Mouse (Mus musculus): Measurements from ENCODE around the gene Wbp1. TPM values are rescaled to one million over a fixed set of nuclear protein-coding genes. Genes with fewer than 3 reads are reported as not detected.

The Wbp1 gene
- polyA plus RNA-seq, 1 experiment from 2014 or later: 231 TPM

DNA sequence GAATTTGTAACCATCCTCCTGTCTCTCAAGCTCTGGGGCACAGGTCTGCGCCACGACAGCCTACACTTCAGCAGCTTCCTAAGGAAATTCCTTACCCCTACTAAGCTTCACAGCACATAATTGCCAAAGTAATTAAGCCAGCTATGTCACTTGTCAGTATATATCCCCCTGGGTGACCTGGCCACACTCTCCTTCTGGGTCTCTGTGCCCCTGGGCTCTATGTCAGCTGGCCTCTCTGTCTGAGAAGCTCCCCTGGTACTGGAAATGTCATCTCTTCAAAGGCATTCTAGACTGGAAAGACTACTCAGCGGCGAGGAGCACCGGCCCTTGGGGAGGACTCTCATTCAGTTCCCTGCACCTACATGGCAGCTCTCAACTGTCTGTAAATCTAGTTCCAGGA is 1.6 kb upstream of the Wbp1 start:
- Histone ChIP-seq H3K4me3 (no peak overlapping the region), H3K27ac (replicated peaks) (peak overlapping the region; percentile 95; the same call in 1 of the 2 replicates), H3K9ac (replicated peaks) (0 out of 2 replicates have a peak overlapping the region, but pooled peaks have one; percentile 69), H3K9me3 (no peaks in the 10 kb centered on the region), H3K36me3 (peaks cover 15% of the 10 kb centered on the region; the same call in 1 of the 2 replicates), H3K4me2 (replicated peaks) (peak overlapping the region; percentile 95; the same call in 1 of the 2 replicates), H3K27me3 (no peaks in the 10 kb centered on the region), H3K4me1 (peaks cover 53% of the 10 kb centered on the region)
- no peak for ATAC-seq (replicated peaks)
- WGBS: 83% methylated on average over 5 of the region's 5 CpGs

DNA sequence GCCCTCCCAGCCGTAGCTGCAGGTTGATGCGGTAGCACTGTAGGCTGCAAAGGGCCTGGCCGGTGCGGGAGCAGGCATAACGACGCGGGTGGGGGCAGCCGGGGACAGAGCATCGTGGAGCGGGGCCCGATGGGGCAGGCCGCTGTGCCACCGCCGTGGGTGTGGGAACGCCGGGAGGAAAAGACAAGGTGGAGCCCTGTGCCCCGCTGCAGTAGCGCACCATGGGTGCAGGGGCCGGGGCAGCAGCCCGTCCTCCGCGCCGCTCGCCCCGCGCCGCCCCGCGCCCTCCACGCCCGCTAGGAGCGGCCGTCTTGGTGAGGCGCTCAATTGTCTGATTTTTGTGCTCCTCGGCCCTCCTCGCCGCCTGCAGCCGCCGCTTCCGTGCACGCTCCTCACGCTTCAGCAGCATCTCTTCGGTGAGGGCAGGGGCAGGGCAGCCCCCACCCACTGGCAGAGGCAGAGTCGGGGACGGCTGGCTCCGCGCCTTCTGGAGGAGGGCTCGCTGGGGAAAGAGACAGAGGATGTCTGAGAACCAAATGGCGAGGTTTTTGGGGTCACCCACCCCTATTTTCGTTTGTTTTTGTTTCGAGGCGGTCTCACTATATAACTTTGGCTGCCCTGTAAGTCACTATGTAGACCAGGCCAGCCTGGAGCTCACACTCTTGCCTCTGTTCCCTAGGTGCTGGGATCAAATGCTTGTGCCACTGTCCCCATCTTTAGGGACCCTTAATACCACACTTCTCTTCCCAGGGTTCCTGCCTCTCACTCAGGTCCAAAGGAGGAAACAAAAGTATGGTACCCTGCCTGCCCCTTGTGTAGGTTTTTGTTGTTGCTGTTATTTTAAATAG is 728 bp upstream of the Wbp1 start:
- Histone ChIP-seq H3K36me3 (peaks cover 23% of the 10 kb centered on the region; the same call in 1 of the 2 replicates), H3K9me3 (no peaks in the 10 kb centered on the region), H3K27me3 (no peaks in the 10 kb centered on the region), H3K9ac (replicated peaks) (peak overlapping the region; percentile 69), H3K27ac (replicated peaks) (peak overlapping the region; percentile 95), H3K4me3 (peak overlapping the region; percentile 86), H3K4me2 (replicated peaks) (peak overlapping the region; percentile 95), H3K4me1 (peaks cover 54% of the 10 kb centered on the region)
- WGBS: under 1% methylated on average over 47 of the region's 52 CpGs
- no peak; the same call in 1 of the 2 replicates for ATAC-seq (replicated peaks)

DNA sequence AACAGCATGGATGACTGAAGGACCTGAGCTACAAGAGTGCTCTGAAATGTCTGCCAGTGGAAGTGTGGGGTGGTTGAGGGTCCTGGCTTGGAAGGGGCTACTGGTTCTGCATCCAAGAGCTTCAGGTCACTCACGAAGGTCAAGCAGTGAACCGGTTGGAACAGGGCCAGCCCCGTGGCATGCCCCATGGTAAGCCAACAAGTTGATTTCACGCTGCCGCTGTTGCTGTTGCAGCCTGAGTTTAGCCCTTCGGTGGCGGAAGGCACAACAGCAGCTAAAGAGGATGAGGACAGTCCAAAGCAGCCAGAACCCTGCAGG is 1.7 kb downstream of the Wbp1 start:
- H3K4me2 ChIP-seq (replicated peaks): peak overlapping the region; percentile 95
- H3K27me3 ChIP-seq: no peaks in the 10 kb centered on the region
- no peak for ATAC-seq (replicated peaks)
- H3K27ac ChIP-seq (replicated peaks): peak overlapping the region; percentile 95; the same call in 1 of the 2 replicates
- WGBS: 83% methylated on average over 7 of the region's 7 CpGs
- no peaks in the 10 kb centered on the region for H3K9me3 ChIP-seq
- peak overlapping the region; percentile 95 for H3K9ac ChIP-seq (replicated peaks)
- H3K4me3 ChIP-seq: peak overlapping the region; percentile 86
- peaks cover 25% of the 10 kb centered on the region; the same call in 1 of the 2 replicates for H3K36me3 ChIP-seq
- peaks cover 66% of the 10 kb centered on the region for H3K4me1 ChIP-seq

DNA sequence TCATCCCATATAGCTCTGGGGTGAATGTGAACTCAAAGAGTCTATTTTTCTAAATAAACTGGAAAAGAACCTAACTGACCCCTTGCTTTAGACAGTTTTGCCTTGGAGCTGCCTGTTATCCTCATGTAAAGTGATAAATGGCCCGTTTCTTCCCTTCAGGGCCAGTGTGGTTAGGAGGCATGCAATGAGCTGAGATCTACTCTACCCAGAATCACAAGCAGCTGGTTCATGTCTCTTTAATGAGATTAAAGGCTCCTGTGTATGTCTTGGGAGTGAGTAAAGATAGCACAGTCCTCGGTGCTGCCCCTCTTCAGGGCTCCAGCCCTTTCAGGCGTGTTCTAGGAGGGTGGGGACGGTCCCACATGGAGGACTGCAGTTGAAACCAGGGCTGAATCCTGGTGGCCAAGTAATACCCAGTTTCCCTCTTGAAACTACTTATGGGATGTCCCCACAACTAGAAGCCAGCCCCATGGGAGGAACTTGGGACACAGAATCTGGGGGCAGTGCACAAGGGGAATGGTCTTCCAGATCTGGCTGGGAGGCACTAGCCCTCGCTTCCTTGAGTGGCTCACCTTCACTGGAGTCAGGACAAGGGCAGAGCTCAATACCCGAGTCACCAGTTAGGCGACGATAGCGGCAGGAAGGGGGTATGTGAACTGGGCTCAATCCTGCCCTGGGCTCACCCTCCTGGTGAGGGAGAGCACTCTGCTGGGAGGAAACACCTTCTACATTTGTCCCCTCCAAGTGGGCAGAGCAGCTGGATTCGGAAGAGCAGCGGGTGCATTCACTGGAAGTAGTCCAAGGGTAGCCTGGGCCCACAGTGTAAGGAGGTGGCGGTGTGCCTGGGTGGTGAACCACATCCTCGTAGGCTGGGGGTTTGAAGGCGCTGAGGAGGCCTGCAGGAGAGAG is 2.3 kb downstream of the Wbp1 start:
- 83% methylated on average over 14 of the region's 14 CpGs for whole genome bisulfite sequencing
- no peak overlapping the region for H3K27ac ChIP-seq (replicated peaks)

DNA sequence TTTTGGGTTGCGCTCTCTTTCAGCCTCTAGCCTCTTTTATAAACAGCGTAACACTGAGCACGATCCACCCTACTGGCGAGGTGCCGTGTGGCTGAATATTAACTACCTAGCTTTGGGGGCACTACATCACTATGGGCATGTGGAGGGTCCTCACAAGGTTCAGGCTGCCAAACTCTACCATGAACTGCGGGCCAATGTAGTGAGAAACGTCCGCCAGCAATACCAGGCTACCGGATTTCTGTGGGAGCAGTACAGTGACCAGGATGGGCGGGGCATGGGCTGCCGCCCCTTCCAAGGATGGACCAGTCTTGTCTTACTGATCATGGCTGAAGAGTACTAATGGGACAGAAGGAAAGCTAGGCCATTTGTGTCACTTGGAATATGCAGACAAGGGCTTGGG is 3.0 kb downstream of the Wbp1 start:
- H3K27ac ChIP-seq (replicated peaks): no peak overlapping the region
- H3K36me3 ChIP-seq: peaks cover 25% of the 10 kb centered on the region; the same call in 1 of the 2 replicates
- H3K4me1 ChIP-seq: peaks cover 58% of the 10 kb centered on the region
- H3K4me3 ChIP-seq: no peak overlapping the region
- no peak overlapping the region for H3K9ac ChIP-seq (replicated peaks)
- no peaks in the 10 kb centered on the region for H3K9me3 ChIP-seq
- H3K27me3 ChIP-seq: no peaks in the 10 kb centered on the region
- WGBS: 85% methylated on average over 11 of the region's 11 CpGs
- no peak overlapping the region for H3K4me2 ChIP-seq (replicated peaks)
- no peak for ATAC-seq (replicated peaks)

More for the DNA sequence above, 2.3 kb downstream of the Wbp1 start:
- H3K27me3 ChIP-seq: no peaks in the 10 kb centered on the region
- H3K4me3 ChIP-seq: peak overlapping the region; percentile 86; the same call in 1 of the 2 replicates
- no peak for ATAC-seq (replicated peaks)
- peak overlapping the region; percentile 95; the same call in 1 of the 2 replicates for H3K4me2 ChIP-seq (replicated peaks)
- H3K9me3 ChIP-seq: no peaks in the 10 kb centered on the region
- 0 out of 2 replicates have a peak overlapping the region, but pooled peaks have one; percentile 95 for H3K9ac ChIP-seq (replicated peaks)
- H3K36me3 ChIP-seq: peaks cover 25% of the 10 kb centered on the region; the same call in 1 of the 2 replicates
- peaks cover 65% of the 10 kb centered on the region for H3K4me1 ChIP-seq

DNA sequence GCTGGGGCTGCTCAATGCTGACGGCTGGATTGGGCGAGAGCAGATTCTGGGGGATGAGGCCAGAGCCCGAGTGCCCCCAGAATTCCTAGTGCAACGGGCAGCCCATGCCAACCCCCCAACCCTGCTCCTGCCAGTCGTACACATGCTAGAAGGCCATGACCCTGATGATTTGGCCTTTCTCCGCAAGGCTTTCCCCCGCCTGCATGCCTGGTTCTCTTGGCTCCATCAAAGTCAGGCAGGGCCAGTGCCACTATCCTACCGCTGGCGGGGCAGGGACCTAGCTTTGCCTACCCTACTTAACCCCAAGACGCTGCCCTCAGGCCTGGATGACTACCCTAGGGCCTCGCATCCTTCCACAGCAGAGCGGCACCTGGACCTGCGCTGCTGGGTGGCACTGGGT is 3.7 kb downstream of the Wbp1 start:
- Histone ChIP-seq H3K9ac (replicated peaks) (no peak overlapping the region), H3K36me3 (peaks cover 25% of the 10 kb centered on the region; the same call in 1 of the 2 replicates), H3K4me1 (peaks cover 51% of the 10 kb centered on the region), H3K27me3 (no peaks in the 10 kb centered on the region), H3K9me3 (no peaks in the 10 kb centered on the region), H3K4me3 (no peak overlapping the region), H3K27ac (replicated peaks) (no peak overlapping the region), H3K4me2 (replicated peaks) (no peak overlapping the region)
- ATAC-seq (replicated peaks): no peak
- WGBS: 91% methylated on average over 13 of the region's 13 CpGs

DNA sequence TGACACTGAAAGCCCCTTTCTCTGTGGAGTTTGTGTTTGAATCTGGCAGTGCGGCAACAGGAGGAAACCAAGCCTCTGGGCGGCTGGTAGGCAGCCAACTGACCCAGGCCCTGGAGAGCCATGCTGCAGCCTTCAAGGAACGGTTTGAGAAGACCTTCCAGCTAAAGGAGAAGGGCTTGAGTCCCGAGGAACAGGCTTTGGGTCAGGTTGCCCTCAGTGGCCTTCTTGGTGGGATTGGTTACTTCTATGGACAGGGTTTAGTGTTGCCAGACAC is 4.3 kb downstream of the Wbp1 start:
- Histone ChIP-seq H3K27ac (replicated peaks) (no peak overlapping the region), H3K36me3 (peaks cover 25% of the 10 kb centered on the region; the same call in 1 of the 2 replicates), H3K9me3 (no peaks in the 10 kb centered on the region), H3K9ac (replicated peaks) (0 out of 2 replicates have a peak overlapping the region, but pooled peaks have one; percentile 81), H3K4me3 (no peak overlapping the region), H3K4me2 (replicated peaks) (no peak overlapping the region), H3K27me3 (no peaks in the 10 kb centered on the region), H3K4me1 (peaks cover 45% of the 10 kb centered on the region)
- ATAC-seq (replicated peaks): no peak
- WGBS: 84% methylated on average over 4 of the region's 4 CpGs

DNA sequence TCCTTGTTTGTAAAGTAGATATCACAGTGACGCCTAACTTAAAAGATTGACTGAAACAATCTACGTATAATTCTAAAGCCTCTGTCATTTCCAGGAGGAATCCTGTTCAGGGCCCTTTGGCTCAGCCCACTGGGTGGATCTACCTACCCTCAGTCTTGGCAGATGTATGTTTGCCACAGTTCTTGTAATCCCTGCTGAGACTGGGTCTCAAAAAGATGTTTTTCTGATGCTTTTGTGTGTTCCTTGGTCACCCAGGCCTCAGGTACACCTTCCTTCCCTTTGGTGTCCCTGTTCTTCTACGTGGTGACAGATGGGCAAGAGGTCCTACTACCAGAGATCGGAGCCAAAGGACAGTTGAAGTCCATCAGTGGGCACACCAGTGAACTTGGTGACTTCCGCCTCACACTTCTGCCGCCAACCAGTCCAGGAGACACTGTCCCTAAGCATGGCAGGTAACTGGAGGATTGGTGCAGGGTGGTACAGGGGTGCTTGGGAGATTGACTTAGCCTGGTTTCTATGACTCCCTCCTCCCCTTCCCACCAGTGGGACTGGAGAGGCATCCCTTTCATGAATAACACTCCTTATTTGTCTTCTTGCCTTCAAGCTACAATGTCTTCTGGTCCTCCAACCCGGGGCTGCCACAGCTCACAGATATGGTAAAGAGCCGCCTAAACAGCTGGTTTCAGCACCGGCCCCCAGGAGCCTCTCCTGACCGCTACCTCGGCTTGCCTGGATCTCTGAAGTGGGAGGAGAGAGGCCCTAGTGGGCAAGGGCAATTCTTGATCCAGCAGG is 4.8 kb downstream of the Wbp1 start:
- Histone ChIP-seq H3K27ac (replicated peaks) (no peak overlapping the region), H3K9ac (replicated peaks) (peak overlapping the region; percentile 81), H3K9me3 (no peaks in the 10 kb centered on the region), H3K4me3 (peak overlapping the region; percentile 77), H3K4me1 (peaks cover 44% of the 10 kb centered on the region), H3K27me3 (no peaks in the 10 kb centered on the region), H3K36me3 (peaks cover 25% of the 10 kb centered on the region; the same call in 1 of the 2 replicates), H3K4me2 (replicated peaks) (peak overlapping the region; percentile 97)
- no peak for ATAC-seq (replicated peaks)
- 76% methylated on average over 11 of the region's 11 CpGs for WGBS

DNA sequence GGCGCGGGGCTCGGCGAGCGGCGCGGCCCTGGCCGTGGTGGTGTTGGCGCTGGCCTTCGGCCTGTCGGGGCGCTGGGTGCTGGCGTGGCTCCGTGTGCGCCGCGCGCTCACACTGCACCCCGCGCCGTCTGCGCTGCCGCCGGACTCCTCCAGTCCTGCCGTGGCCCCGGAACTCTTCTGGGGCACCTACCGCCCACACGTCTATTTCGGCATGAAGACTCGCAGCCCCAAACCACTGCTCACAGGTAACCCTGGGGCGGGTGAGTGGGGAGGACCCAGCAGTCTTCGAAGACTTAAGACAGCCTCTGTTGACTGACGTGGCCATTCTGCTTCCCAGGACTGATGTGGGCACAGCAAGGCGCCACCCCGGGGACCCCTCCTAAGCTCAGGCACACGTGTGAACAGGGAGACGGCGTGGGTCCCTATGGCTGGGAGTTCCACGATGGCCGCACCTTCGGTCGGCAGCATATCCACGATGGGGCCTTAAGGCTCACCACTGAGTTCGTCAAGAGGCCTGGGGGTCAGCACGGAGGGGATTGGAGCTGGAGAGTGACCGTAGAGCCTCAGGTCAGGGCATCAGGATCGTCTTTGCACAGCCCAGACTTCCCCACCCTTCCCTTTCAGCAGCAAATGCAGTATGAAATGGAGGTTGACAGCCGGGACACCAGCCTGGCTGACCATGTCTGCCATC is 5.5 kb downstream of the Wbp1 start:
- WGBS: 1% methylated on average over 47 of the region's 48 CpGs
- peak overlapping the region; percentile 97 for H3K4me2 ChIP-seq (replicated peaks)
- H3K36me3 ChIP-seq: peaks cover 26% of the 10 kb centered on the region; the same call in 1 of the 2 replicates
- H3K27ac ChIP-seq (replicated peaks): peak overlapping the region; percentile 79
- H3K9ac ChIP-seq (replicated peaks): peak overlapping the region; percentile 81
- peak; percentile 62 for ATAC-seq (replicated peaks)
- no peaks in the 10 kb centered on the region for H3K9me3 ChIP-seq
- no peaks in the 10 kb centered on the region for H3K27me3 ChIP-seq
- H3K4me3 ChIP-seq: peak overlapping the region; percentile 77
- peaks cover 44% of the 10 kb centered on the region for H3K4me1 ChIP-seq

DNA sequence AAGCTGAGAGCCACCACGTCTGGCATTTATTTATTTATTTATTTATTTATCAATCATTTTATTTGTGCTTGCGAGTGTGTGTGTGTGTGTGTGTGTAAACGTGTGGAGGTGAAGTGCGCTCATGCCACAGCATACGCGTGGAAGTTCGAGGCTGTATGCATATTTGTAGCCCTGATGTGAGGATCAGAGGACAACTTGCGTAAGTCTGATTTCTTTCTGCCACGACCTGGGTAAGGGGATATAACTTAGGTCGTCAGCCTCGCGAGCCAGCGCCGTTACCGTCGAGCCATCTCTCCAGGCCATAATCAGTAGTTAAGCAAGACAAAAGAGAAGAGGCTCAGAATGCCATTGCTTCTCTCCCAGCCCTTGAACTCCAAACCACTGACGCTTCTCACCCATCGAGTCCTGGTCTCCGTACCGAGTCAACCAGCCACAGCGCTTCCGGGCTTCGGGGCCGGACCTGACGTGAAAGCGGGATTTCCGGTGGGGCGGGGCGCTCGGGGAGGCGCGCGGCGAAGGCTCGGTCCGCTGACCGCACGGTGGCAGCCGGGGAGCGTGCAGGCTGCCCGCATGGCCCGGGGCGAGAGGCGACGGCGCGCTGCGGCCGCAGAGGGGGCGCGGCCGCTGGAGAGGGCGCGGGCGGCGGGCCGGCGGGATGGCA is 6.2 kb downstream of the Wbp1 start, which contains the start of gene Mogs:
Gene Mogs (plus strand): TSS at position 486 of the 661 bp plus-strand sequence.
- peak within 1 kb of the TSS; percentile 97 for H3K4me2 ChIP-seq (replicated peaks)
- H3K27me3 ChIP-seq: no peaks in the 10 kb centered on the region
- H3K27ac ChIP-seq (replicated peaks): peak within 1 kb of the TSS; percentile 79
- peak within 1 kb of the TSS; percentile 81 for H3K9ac ChIP-seq (replicated peaks)
- peaks cover 29% of the 10 kb centered on the region; the same call in 1 of the 2 replicates for H3K36me3 ChIP-seq
- no peaks in the 10 kb centered on the region for H3K9me3 ChIP-seq
- H3K4me3 ChIP-seq: peak within 1 kb of the TSS; percentile 77
- WGBS: 1% methylated on average over 43 of the region's 58 CpGs
- peak; percentile 90 for ATAC-seq (replicated peaks)
- peaks cover 40% of the 10 kb centered on the region for H3K4me1 ChIP-seq
